ENCODE assay signal across 25 mouse cellular contexts in the genomic region with DNA sequence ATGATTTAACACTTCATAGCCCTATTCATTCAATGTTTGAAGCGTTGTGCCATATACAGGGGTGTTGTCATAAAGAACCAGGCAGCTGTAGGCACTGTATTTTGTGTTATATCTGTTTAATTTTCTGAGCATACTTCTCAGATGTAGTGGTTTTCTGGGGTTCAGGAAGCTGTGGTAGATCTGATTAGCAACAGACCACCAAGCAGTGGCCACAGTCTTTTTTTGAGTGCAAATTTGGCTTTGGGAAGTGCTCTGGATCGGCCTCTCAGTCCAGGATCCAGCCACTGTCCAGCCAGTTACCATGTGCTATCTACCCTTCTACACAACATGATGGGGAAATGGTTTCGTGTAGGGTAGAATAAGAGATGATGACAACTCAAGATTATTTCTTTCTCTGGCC.
A peak's percentile ranks its signal among the peaks of the same experiment; 100 is the strongest.
DNase-seq lines count a peak whose midpoint lies in the region; ATAC-seq and TF ChIP-seq lines count a peak whose summit lies in the region.
"Had no signal": no experiment of that assay in that cellular context is flagged by ENCODE, and none has a peak within 500 bp of the region (broad histone marks: within the 10 kb centered on the region; RNA-seq: fewer than 3 reads in every experiment).

No protein-coding gene starts in this region.

- no peak overlapping the region for H3K27ac ChIP-seq in left cerebral cortex, adult 2 months
- H3K27ac ChIP-seq: embryonic facial prominence, embryonic 10.5 days; embryonic facial prominence, embryonic 12.5 days; forebrain, embryonic 10.5 days; forebrain, embryonic 12.5 days had no signal

- H3K4me3 ChIP-seq in left cerebral cortex, adult 2 months, result no peak overlapping the region
- H3K4me3 ChIP-seq: embryonic facial prominence, embryonic 10.5 days; embryonic facial prominence, embryonic 12.5 days; erythroblast, embryonic 14.5 days; forebrain, embryonic 10.5 days; forebrain, embryonic 12.5 days had no signal

- peak; percentile 80 for ATAC-seq in common myeloid progenitor, adult 5-6 weeks (replicated peaks; ENCODE audit: low read depth, poor library complexity, severe bottlenecking)
- ATAC-seq in hematopoietic stem cell, adult 5-6 weeks (replicated peaks in 1 of 2; ENCODE audit: insufficient read depth in 1 of 2, low FRiP score in 2 of 2, low TSS enrichment in 1 of 2, low read depth in 1 of 2, poor library complexity in 2 of 2, severe bottlenecking in 2 of 2), result peak; percentile 42 to 51; a peak in 3 of 4 replicates
- peak; percentile 45 for ATAC-seq in megakaryocyte progenitor cell, adult 5-6 weeks (replicated peaks; ENCODE audit: poor library complexity)
- ATAC-seq: activated CD4-positive, CD25-positive, alpha-beta regulatory T cell, adult 4 months; forebrain, embryonic 14.5 days; forebrain, embryonic 16.5 days; Patski had no signal

- intact Hi-C loops in left cerebral cortex, adult 2 months (cut with DNase I), result no loop called here

- DNase-seq in 416B (ENCODE audit: low read depth), result peak; percentile 9
- no peak for DNase-seq in left cerebral cortex, adult 2 months (ENCODE audit: extremely low spot score in 1 of 2, low spot score in 2 of 2)
- no peak for DNase-seq in adrenal gland, adult (ENCODE audit: inconsistent age in 2 of 2, low spot score in 1 of 2)
- DNase-seq in ovary, postnatal 36 days (ENCODE audit: low spot score), result no peak
- DNase-seq: adrenal gland, adult 2 months; adrenal gland, postnatal 10 days; adrenal gland, postnatal 25 days; cerebellum, adult 11 months; cerebellum, adult 18-20 months; cerebellum, adult 8-10 months; cerebellum, adult 9-11 months; cerebellum, postnatal 14 days; cerebellum, postnatal 36 days had no signal

- no peak for TF ChIP-seq CTCF in left cerebral cortex, adult 2 months (IDR thresholded peaks at IDR 0.05)
